Mouse (Mus musculus): Measurements from ENCODE around the gene Trim15. TPM values are rescaled to one million over a fixed set of nuclear protein-coding genes. Genes with fewer than 3 reads are reported as not detected.
A peak's percentile ranks its signal among the peaks of the same experiment; 100 is the strongest.

The Trim15 gene
- total and polyA plus RNA-seq, 2 experiments = not detected

DNA sequence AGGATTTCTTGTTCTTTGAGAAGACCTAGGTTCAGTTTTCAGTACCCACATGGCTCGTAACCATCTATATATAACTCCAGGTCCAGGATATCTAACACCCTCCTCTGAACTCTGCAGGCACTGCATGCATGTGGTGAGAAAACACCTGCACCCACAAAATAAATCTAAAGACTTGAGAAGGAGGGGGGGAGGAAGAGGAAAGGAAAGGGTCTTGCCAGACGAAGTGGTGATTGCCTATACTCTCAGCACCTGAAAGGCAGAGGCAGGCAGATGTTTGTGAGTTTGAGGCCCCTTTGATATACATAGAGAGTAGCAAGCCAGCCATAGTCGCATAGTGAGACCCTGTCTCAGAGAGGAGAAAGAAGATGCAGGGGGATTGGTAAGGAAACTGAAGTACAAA, 27.1 kb downstream of the Trim15 start:
- TF ChIP-seq POLR2A (IDR thresholded peaks at IDR 0.05; ENCODE audit: extremely low read depth, insufficient read depth, low read length) (no peak), CTCF (IDR thresholded peaks at IDR 0.05; ENCODE audit: low read depth, low read length) (no peak)
- Histone ChIP-seq H3K79me2 (ENCODE audit: control insufficient read depth, insufficient read depth, low read length) (peaks cover 27% of the 10 kb centered on the region), H3K27ac (replicated peaks; ENCODE audit: insufficient read depth, low read depth, low read length) (no peak overlapping the region), H3K4me1 (ENCODE audit: control insufficient read depth, insufficient read depth, low read length) (peaks cover 27% of the 10 kb centered on the region), H3K4me3 (ENCODE audit: insufficient read depth, low read depth, low read length) (no peak overlapping the region), H3K9ac (ENCODE audit: low read depth, low read length) (no peak overlapping the region), H3K36me3 (ENCODE audit: control insufficient read depth, insufficient read depth, low read length) (0 out of 2 replicates have a peak, but pooled peaks cover 2% of the 10 kb centered on the region), H3K27me3 (ENCODE audit: control insufficient read depth, insufficient read depth, low read length) (no peaks in the 10 kb centered on the region)
- DNase-seq (ENCODE audit: extremely low read depth, low read depth, low spot score) = no peak
- WGBS = 88% methylated on average over 3 of the region's 3 CpGs

DNA sequence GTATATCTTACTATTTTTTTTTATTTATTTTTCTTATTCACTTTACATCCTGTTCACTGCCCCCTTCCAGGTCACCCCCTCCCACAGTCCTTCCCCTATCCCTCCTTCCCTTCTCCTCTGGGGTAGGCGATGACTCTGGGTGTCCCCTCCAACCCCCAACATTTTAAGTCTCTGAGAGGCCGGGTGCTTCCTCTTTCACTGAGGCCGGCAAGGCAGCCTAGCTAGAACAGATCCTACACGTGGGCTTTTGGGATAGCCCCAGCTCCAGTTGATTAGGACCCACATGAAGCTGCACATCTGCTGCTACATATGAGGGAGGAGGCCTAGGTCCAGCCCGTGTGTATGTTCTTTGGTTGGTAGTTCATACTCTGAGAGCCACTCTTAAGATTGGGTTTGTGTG, 28.0 kb downstream of the Trim15 start:
- no peak overlapping the region for H3K4me3 ChIP-seq (ENCODE audit: insufficient read depth, low read depth, low read length)
- no peak overlapping the region for H3K27ac ChIP-seq (replicated peaks; ENCODE audit: insufficient read depth, low read depth, low read length)
- no peak for DNase-seq (ENCODE audit: extremely low read depth, low read depth, low spot score)
- peaks cover 18% of the 10 kb centered on the region for H3K4me1 ChIP-seq (ENCODE audit: control insufficient read depth, insufficient read depth, low read length)
- peaks cover 27% of the 10 kb centered on the region for H3K79me2 ChIP-seq (ENCODE audit: control insufficient read depth, insufficient read depth, low read length)
- no peak overlapping the region for H3K9ac ChIP-seq (ENCODE audit: low read depth, low read length)
- WGBS = 82% methylated on average over 5 of the region's 5 CpGs
- 0 out of 2 replicates have a peak, but pooled peaks cover 2% of the 10 kb centered on the region for H3K36me3 ChIP-seq (ENCODE audit: control insufficient read depth, insufficient read depth, low read length)
- no peaks in the 10 kb centered on the region for H3K27me3 ChIP-seq (ENCODE audit: control insufficient read depth, insufficient read depth, low read length)
- TF ChIP-seq CTCF (IDR thresholded peaks at IDR 0.05; ENCODE audit: low read depth, low read length) (no peak), POLR2A (IDR thresholded peaks at IDR 0.05; ENCODE audit: extremely low read depth, insufficient read depth, low read length) (no peak)

DNA sequence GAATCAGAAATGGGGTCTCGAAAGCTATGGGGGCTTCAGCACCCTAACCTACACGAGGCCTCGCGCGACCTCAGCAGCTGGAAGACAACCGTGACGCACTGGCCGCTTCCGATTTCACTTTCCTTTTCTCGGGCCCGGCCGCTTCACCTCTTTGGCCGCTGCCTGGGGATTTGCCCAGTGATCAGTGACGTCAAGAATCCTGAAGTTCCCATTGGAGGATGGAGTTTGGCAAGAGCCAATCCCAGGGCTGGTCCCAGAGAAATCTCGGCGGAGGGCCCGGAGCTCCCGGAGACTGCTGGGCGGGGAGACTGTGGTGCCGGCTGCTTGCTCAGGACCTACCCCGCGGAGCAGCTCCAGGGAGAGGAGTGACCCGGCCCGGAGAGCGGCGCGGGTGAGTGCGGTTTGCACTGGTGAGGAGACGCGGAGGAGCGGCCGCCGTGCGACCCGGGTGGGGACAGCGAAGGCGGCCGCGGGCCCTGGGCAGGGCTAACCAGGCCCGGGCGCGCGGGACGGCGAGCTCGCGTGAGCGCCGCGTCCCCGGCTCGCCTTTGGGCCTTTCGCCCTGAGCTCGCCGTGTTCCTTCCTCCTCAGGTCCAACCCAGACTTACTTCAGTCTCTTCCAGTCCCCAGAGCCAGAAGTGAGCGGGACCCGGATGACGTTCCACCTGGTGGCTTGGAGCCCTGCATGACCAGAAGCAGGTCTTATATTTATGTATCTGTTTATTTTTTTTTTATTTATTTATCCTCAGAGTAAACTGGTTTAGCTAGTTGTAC, 29.9 kb downstream of the Trim15 start, which contains the start of gene Trim26:
Trim26 (plus strand) TSS at position 261 of the 774 bp plus-strand sequence.
- Histone ChIP-seq H3K9ac (ENCODE audit: low read depth, low read length) (peak within 1 kb of the TSS; percentile 91), H3K27me3 (ENCODE audit: control insufficient read depth, insufficient read depth, low read length) (no peaks in the 10 kb centered on the region), H3K27ac (replicated peaks; ENCODE audit: insufficient read depth, low read depth, low read length) (peak within 1 kb of the TSS; percentile 93), H3K79me2 (ENCODE audit: control insufficient read depth, insufficient read depth, low read length) (peaks cover 13% of the 10 kb centered on the region), H3K36me3 (ENCODE audit: control insufficient read depth, insufficient read depth, low read length) (no peaks in the 10 kb centered on the region), H3K4me3 (ENCODE audit: insufficient read depth, low read depth, low read length) (peak within 1 kb of the TSS; percentile 81), H3K4me1 (ENCODE audit: control insufficient read depth, insufficient read depth, low read length) (peaks cover 5% of the 10 kb centered on the region)
- peak; percentile 94 for DNase-seq (ENCODE audit: extremely low read depth, low read depth, low spot score)
- WGBS = under 1% methylated on average over 58 of the region's 58 CpGs
- TF ChIP-seq POLR2A (IDR thresholded peaks at IDR 0.05; ENCODE audit: extremely low read depth, insufficient read depth, low read length) (peak; percentile 91), CTCF (IDR thresholded peaks at IDR 0.05; ENCODE audit: low read depth, low read length) (no peak)

DNA sequence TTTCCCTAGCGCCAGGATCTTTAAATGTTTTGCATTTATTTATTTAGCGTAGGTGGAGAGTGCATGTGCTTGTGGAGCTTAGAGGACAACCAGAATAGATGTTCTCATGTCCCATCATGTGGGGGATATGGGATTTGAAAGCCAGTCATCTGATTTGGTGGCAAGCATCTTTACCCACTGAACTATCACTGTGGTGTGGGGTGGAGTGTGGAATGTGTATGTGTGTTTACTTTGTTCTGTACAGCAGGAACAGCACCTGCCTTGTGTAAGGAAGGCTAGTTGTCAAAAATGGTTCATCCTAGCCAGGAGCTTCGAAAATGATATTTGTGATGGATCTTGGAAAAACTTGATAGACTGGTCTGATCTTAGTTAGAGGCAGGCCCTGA, 30.6 kb downstream of the Trim15 start:
- Histone ChIP-seq H3K79me2 (ENCODE audit: control insufficient read depth, insufficient read depth, low read length) (peaks cover 12% of the 10 kb centered on the region), H3K27ac (replicated peaks; ENCODE audit: insufficient read depth, low read depth, low read length) (peak overlapping the region; percentile 93), H3K27me3 (ENCODE audit: control insufficient read depth, insufficient read depth, low read length) (no peaks in the 10 kb centered on the region), H3K9ac (ENCODE audit: low read depth, low read length) (peak overlapping the region; percentile 70), H3K4me1 (ENCODE audit: control insufficient read depth, insufficient read depth, low read length) (peaks cover 5% of the 10 kb centered on the region), H3K4me3 (ENCODE audit: insufficient read depth, low read depth, low read length) (peak overlapping the region; percentile 49), H3K36me3 (ENCODE audit: control insufficient read depth, insufficient read depth, low read length) (no peaks in the 10 kb centered on the region)
- 6% methylated on average over 3 of the region's 3 CpGs for WGBS
- no peak for TF ChIP-seq CTCF (IDR thresholded peaks at IDR 0.05; ENCODE audit: low read depth, low read length)
- TF ChIP-seq POLR2A (IDR thresholded peaks at IDR 0.05; ENCODE audit: extremely low read depth, insufficient read depth, low read length) = no peak
- no peak for DNase-seq (ENCODE audit: extremely low read depth, low read depth, low spot score)

DNA sequence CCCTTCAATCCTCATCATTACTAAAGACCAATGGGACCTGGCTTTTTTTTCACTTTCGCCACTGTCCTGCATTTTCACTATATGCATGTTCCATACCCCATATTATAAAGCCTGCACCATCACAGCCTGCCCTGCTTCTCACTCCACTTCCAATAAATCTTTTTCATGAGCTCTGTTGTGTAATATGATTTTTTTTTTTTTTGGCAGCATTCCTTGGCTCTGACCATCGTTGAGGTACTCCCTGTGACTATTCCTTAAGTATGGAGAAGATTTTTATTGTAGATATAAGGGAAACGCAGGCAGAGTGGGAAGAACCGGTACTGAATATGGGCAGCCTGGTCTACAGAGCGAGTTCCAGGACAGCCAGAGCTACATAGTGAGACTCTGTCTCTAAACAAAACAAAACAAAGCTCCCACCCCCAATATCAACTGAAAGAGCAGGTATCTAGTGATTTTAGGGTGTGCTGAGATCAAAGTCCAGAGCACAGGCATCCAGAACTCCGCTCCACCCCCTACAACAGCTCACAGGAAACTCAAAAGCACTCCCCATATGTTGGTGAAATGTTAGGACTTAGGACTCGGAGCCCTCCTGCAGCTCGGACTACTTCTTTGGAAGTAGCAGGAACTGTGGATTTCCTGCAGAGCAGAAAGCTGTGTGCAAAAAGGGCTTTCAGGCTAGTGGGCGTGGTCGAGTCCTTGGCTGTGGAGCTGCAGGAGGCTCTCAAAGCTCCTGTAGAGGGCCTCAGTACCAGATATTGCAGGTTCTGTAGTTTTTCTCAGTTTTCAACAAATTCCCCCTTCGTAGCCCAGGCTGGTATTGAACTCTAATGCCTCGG, 31.2 kb downstream of the Trim15 start:
- Histone ChIP-seq H3K27me3 (ENCODE audit: control insufficient read depth, insufficient read depth, low read length) (no peaks in the 10 kb centered on the region), H3K9ac (ENCODE audit: low read depth, low read length) (no peak overlapping the region), H3K27ac (replicated peaks; ENCODE audit: insufficient read depth, low read depth, low read length) (peak overlapping the region; percentile 93), H3K36me3 (ENCODE audit: control insufficient read depth, insufficient read depth, low read length) (no peaks in the 10 kb centered on the region), H3K4me3 (ENCODE audit: insufficient read depth, low read depth, low read length) (no peak overlapping the region; the same call in 1 of the 2 replicates), H3K79me2 (ENCODE audit: control insufficient read depth, insufficient read depth, low read length) (peaks cover 12% of the 10 kb centered on the region), H3K4me1 (ENCODE audit: control insufficient read depth, insufficient read depth, low read length) (peaks cover 5% of the 10 kb centered on the region)
- 16% methylated on average over 12 of the region's 12 CpGs for whole genome bisulfite sequencing
- TF ChIP-seq CTCF (IDR thresholded peaks at IDR 0.05; ENCODE audit: low read depth, low read length) = peak; percentile 41; the same call in 1 of the 2 replicates
- no peak for TF ChIP-seq POLR2A (IDR thresholded peaks at IDR 0.05; ENCODE audit: extremely low read depth, insufficient read depth, low read length)
- DNase-seq (ENCODE audit: extremely low read depth, low read depth, low spot score) = peak; percentile 92
